Mouse (Mus musculus): ENCODE results near the gene Ccr6.
"Not testable (repeated sequence)": the region's sequence is repeated elsewhere in the genome, so short reads cannot be mapped to it uniquely, and the experiment has no call there.

The Ccr6 gene

DNA sequence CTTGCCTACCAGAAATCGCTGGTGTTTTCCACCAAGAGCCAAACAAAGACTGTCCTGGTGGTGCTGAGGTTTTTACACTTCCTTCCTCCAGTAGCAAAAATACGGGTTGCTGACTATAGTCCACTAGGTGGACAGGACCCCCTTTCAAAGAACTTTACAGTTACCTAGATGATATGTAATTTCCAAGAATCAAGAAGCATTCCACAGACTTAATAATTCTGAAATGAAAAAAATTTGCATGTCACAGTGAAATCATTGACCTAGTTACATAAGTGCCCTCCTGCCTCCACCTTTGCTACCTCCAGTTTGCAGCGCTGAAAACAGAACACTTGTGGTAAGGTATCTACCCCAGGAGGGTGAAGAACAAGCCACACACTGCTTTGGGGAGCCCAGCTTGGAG is at the start of gene Ccr6:
Gene Ccr6 (plus strand): TSS at position 301 of the 400 bp plus-strand sequence.
- DNase-seq (ENCODE audit: extremely low read depth, low read depth, low spot score) = no peak

DNA sequence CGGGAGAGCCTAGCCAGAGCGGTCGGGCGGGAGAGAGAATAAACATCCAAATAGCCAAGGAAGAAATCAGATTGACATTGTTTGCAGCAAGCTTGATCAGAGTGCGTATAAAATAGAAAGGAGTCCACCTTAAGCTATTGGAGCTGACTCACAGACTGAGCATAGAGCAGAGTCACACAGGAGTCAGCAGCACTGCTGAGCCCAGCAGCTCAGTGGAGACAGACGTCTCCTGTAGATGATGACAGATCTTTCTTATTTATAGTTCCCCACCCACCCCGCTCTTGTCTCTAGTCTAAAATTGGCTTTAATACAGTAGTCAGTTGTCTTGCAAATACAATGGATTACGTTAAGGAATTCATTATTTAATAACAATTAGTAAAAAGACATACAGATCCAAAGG is 42.2 kb upstream of the Ccr6 start:
- no peak for DNase-seq (ENCODE audit: extremely low read depth, low read depth, low spot score)

DNA sequence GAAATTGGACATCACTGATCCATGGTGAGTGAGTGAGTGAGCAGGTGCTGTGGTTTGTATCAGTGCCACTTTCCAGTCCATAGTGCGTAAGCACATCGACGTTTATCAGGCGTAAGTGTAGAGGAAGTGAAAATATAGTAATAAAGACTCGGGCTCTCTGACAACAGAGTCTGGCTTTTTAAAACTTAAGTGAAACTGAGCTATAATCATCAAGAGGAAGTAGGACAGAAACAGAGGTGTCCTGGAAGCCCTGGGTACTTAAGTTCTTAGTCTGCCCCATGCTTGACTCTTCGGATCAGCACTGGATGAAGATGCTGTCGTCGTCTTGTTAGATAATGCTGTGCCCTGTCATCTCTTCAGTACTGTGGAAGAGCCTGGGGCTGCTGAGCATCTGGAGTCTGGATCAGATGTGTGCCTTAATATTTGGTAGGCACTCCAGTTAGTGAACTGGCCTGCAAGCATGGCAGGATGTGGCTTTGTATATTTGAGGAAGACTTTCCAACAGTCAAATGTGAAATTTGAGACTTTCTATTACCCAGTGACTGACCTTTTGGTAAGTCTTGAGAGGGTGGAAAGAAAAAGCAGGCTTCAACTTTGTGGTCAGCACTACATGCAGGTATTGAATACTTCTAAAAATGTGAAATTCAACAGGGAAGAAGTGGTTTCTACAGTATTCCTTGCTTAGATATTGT is 40.0 kb upstream of the Ccr6 start:
- DNase-seq (ENCODE audit: extremely low read depth, low read depth, low spot score) = no peak

DNA sequence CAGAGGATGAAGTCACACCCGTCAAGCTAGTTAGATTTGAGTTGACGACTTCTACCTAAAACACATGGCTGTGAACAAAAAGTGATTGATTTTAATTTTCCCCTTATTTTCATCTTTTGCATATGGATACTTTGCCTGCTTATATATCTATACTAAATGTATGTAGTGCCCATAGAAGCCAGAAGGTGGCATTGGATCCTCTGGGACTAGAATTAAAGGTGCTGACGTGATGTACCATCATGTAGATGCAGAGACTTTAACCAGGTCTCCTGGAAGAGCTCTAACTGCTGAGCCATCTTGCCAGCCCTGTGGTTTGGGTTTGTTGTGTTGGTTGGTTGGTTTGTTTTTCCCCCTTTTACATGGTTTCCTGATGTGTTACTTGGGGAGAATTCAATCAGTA is 38.2 kb upstream of the Ccr6 start:
- DNase-seq (ENCODE audit: extremely low read depth, low read depth, low spot score) = no peak

DNA sequence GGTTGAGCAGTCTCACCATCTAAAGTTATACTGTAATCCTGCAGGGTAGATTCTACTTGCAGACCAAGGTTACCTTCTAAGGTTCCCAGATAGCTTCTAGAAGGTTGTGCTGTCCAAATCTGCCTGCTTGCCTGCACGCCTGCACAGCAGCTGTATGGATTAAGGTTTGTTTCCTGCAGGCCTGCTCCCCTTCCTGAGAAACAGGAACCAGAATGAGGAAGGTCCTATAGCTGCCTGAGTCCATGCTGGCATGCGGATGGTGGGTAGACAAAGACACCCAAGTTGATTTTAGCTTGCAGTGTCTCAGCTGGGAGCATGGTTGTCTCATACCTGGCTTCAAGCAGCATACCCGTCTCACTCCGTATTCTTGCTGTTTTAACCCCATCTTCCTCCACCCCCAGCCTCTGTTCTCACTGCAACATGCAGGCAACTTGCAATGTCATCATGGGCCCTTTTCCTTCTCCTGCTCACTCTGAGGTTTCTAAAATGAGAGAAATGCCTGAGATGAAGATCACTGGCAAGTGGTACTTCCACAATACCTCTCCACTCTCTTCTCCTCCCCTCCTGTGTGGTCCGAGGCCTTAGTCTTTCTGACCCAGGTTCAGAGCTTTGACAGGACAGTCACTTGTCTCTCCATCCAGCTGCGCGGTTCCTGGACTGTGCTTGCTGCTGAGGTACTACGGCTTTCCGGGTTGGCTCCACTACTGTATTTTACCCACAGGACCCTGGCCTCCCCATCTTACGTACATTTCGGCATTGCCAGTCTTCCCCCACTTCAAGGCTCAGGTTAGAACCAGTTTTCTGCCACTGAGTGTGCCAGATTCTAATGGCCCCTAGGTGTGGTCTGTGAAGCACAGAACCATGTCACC is 36.5 kb upstream of the Ccr6 start:
- no peak for DNase-seq (ENCODE audit: extremely low read depth, low read depth, low spot score)

DNA sequence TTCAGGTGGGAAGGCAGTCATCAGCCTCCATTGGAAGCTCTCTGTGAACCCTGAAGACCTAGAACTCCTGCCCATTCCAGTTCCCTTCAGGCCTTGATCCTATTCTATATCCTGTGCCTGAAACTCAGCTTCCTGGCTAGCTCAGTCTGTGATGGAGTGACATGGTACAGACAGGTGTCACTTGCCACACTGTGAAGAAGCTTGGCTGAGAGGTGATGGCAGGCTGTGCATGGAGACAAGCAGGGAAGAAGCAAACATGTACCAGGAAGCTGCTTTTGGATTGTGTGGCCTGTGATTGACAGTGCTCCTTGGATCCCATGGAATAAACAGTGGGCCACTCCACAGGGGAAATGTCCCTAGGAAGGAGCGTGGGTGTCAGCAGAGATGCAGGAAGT is 35.9 kb upstream of the Ccr6 start:
- no peak for DNase-seq (ENCODE audit: extremely low read depth, low read depth, low spot score)

DNA sequence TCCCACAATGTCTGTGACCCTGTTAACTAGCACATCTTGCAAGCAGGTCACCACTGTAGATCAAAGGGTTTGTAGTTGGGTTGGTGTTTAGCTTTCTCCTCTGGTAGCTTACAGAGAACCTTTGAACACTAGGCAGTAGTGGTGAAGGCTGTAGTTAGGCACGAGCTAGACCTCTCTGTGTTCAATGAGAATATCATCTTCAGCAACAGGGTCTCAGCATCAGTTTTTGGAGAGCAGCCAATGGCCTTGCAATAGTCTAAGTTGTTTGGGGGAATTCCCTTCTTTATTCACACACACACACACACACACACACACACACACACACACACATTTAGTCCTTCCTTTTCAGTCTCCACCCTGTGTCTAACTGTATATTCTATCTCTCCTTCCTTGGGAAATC is 32.4 kb upstream of the Ccr6 start:
- DNase-seq (ENCODE audit: extremely low read depth, low read depth, low spot score) = no peak

DNA sequence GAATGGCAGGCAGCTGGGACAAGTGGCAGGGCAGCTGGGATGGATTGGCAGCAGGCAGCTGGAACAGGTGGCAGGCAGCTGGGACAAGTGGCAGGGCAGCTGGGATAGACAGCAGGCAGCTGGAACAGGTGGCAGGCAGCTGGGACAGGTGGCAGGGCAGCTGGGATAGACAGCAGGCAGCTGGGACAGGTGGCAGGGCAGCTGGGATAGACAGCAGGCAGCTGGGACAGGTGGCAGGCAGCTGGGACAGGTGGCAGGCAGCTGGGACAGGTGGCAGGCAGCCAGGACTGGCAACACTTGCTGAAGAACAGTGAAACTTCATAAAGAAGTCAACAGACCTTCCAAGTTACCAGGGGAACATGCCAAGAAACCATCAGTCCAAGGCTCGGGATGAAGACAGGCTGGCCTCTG is 30.6 kb upstream of the Ccr6 start:
- not testable (repeated sequence) for DNase-seq (ENCODE audit: extremely low read depth, low read depth, low spot score)

DNA sequence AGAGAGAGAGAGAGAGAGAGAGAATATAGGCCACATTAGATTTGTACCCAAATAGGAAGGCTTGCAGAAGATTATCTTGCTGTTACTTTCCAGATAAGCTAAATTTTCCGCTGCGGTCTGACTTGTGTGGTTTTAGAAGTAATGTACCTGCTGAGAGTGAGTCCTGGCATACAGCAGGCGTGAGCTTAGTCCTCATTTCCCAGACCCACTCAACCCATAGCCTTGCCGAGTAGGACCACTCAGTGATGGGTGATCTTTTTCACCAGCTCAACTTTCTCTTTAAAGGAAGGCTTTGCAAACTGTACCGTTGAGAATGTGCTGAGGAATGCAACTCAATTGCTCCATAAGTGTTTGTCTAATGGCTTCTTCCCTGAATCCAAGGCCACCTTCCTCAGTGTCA is 29.2 kb upstream of the Ccr6 start:
- no peak for DNase-seq (ENCODE audit: extremely low read depth, low read depth, low spot score)

DNA sequence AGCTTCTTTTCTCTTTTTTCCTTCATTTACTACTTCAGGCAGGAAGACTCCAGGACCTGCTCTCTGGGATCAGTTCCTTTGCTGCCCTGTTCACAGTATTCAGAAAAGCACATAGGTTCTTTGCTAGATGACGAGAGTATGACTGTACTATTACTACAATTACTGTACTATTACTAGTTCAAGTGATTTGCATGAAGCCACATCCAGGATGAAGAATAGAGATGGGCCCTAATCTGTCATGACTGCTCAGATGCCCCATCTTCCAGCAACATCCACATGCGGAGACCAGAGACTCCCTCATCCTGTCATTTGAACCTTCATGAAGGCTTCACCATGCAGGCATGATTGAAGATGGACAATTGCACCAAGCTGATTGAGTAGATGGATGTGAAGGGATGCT is 26.1 kb upstream of the Ccr6 start:
- DNase-seq (ENCODE audit: extremely low read depth, low read depth, low spot score) = no peak

DNA sequence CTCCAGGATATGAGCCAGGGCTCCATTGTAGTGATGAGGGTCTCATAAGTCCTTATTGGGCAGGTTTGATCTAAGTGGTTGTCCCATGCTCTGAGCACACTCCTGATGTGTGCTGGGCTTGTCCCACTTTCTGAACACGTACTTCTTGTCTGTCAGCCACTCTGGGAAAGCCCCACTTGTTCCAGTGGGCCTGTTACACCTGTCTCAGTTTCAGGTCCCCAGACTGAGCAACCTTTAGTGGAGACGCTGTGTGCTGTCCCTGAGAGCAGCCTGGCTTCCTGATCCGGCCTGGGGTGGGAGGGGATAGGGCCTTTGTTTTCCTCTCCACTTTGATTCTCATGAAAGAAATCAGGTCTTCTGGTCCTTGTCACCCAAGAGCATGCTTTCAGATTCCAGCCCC is 25.7 kb upstream of the Ccr6 start:
- no peak for DNase-seq (ENCODE audit: extremely low read depth, low read depth, low spot score)

DNA sequence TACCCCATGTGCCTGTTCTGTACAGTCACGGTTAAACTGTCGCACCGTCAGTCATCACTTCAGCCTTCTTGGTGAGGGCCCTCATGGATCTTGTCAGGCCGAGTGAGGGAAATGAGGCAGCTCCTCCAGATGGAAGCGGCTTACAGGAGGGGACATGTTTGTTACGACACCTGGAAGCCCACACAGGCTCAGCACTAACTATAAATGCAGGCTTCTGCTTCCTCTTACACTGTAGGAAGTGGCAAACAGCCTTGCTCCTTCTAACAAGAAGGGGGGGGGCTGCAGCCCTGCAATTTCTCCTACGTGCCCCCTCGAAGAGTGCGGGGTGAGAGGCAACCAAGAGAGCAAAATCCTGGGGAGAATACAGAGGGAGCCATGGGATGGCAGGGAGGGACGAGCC is 25.2 kb upstream of the Ccr6 start:
- no peak for DNase-seq (ENCODE audit: extremely low read depth, low read depth, low spot score)

DNA sequence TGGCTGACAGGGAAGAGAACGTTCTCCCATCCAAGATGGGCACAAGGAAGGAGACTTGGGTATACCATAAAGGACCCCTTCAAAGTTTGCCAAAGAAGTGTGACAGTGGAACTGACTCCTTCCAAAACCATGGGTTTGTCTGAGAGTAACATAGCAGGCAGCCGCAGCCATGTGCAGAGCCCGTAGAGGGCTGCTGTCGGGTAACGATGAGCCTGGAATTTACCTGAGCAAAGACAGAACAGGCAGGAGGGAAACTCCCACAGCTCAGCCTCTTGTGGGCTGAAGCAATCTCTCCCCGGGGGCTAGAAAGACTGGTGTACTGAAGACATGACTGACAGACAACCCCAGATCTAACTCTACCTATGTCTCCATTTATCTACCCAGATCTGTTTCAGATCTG is 24.4 kb upstream of the Ccr6 start:
- DNase-seq (ENCODE audit: extremely low read depth, low read depth, low spot score) = no peak

DNA sequence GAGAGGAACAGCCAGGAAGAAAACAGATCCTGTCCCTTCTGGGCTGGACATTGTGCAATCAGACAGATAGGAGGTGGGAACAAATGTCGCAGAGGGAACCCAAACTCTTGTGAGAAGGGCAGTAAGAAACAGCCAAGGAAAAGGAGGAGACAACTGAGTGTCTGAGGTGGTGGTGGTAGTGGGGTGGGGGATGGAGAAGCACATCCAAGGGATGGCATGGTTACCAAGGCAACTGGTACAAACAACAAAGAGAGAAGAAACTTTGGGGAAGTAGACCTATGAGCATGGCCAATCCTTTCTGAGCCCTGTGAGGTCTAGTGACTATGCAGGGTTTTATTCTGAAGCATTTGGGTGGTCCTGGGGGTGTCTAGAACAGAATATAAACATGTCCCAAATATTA is 21.5 kb upstream of the Ccr6 start:
- DNase-seq (ENCODE audit: extremely low read depth, low read depth, low spot score) = no peak

DNA sequence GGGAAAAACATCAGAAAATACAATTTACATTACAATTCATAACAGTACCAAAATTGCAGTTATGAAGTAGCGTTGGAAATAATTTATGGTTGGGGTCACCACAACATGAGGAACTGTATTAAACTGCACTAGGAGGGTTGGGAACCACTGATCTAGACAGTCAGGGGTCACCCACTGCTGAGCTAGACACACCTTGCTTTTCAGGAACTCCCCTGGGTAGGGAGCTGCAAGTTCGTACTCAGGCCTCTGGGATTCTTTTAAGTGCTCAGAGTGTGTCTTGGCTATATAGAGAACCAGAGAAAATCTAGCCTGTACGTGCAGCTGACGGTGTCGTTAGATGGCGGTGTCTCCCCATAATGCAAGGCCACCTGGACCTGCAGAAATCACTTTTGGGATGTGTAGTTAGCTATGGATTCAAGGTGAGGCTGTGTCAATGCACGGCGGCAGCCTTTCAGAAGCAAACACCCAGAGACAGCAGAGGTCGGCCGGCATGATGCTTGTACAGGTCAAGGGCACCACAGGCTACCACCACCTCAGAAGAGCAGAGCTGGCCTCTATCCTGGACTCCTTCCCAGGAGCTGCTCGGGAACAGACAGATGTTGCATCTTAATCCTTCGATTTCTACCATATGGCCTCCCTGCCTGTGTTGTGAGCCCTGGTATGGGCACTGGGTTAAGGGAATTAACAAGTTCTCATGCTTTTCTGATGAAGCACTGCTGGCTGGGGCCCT is 20.7 kb upstream of the Ccr6 start:
- DNase-seq (ENCODE audit: extremely low read depth, low read depth, low spot score) = no peak

DNA sequence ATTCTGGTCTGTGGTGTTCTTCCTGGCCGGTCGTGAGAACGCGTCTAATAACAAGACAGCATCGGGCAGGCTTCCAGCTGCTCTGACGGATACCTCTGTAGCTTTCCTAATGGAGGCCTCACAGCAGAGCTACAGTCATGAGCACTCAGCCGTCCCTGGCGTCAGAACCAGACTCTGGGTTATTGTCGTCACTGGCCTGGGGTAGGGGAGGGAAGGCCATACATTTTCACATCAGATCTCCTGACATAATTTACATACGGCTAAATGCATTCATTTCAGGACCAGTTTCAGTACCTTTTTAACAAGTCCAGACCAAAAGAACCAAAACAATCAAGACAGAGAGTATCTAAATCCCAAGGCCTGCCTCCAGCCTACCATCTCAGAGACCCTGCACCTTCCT is 12.6 kb upstream of the Ccr6 start:
- DNase-seq (ENCODE audit: extremely low read depth, low read depth, low spot score) = no peak

DNA sequence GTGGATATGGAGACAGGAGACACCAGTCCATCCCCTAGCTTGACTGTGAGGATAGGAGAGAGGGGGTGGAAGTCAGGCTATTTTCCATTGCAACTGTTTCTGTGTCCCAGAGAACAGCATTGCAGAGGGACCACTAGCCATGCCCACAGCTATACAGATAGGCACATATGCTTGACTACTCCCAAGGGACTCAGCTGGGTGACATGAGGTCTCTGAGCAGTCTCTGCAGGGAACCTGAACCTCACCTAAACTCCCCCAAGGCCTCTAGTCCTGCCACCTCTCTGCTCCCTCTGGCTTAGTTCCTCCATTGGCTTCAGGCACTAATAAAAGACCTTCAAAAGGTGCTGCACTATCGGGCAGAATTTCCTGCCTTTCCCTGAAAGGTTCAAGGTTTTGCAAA is 11.8 kb upstream of the Ccr6 start:
- DNase-seq (ENCODE audit: extremely low read depth, low read depth, low spot score) = no peak

DNA sequence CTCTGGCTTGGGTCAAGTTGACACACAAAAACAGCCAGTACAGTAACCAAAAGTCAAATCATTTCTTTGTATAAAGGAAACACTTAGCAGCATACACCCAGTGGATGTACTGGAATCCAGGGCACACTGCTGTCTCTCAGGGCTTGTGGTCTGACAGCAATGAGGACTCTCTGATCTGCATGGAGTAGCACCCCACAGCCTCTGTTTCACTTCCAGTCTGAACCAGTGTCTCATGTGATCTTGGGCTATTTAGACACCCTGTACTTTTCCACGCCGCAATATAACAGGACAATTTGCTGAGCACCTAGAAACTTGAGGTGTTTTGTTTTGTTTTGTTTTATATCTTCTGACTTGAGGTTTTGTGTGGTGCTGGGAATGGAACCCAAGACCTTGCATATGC is 10.7 kb upstream of the Ccr6 start:
- DNase-seq (ENCODE audit: extremely low read depth, low read depth, low spot score) = no peak

DNA sequence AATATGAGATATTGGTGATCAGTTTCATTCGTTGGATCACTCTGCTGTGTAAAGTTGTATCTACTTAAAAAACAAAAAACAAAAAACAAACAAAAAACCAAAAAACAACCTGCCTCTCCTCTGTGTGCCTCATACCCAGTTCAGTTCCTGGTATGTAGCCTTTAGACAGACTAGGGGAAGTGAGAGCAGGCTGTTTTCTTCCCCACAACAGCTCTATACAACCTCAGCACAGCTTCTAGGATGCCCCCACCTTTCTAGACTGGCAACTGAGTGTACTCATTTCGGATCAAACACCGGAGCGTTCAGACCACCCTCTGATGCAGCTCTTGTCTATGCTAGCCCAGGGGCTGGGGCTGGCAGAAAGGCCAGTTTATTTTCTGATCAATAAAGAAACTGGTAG is 10.1 kb upstream of the Ccr6 start:
- no peak for DNase-seq (ENCODE audit: extremely low read depth, low read depth, low spot score)

DNA sequence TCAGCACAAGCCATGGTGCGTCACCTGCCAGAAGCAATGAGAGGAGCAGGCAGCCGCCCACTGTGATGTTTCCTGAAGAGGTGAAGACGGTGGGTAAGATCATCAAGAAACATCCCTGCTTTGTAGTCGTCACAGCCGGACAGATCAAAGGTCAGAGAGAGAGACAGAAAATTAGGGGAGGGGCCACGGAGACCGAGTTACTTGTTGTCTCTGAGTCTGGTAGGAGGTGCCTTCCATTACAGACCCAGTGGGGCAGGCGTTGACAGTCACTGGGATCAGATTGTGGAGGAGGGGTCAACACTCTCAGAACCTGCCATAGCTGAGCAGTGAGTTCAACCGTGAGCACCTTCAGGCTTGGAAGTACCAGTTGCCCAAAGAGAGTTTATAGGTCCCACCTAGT is 7.2 kb upstream of the Ccr6 start:
- no peak for DNase-seq (ENCODE audit: extremely low read depth, low read depth, low spot score)

DNA sequence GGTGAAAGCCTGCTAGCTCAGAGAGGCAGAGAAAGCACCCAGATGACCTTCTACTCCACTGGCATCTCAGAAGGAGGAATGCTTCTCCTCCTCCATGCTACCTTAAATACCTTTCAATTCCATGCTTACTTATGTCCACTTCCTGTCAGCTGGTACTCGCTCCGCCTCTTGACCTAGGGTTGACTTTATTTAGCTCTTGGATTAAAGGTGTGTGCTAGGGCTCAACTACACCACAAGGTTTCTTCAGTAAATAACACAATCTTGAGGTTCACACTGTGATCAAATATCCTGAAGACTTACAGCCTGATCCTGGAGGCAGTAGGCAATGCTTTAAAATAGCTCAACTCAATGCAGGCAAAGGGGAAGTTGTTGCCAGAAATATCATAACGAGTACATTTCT is 6.2 kb upstream of the Ccr6 start:
- no peak for DNase-seq (ENCODE audit: extremely low read depth, low read depth, low spot score)

DNA sequence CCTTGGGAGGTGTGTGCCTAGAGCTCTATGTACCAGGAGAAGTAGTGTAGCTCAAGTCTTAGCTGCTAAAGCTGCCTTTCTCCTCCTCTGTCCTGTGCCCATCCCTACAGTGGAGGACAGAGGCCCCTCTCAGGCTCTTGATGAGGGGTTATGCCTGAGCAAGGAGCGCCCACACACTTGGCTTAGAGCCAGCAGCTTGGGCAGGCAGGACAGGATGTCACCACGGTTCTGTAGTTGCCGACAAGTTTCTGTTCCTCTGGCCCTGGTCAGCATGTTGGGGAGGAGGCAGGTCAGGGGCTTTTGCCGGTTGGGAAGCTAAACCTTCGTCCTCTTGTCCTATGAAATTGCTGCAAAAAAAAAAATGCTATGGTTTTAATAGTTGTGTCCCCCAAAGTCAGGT is 3.8 kb upstream of the Ccr6 start:
- DNase-seq (ENCODE audit: extremely low read depth, low read depth, low spot score) = no peak

All from fat pad, adult 2 months (tissue).